Mouse (Mus musculus) midbrain, embryonic 12.5 days (tissue): ENCODE measurements around the gene Hpdl. TPM values are rescaled to one million over a fixed set of nuclear protein-coding genes. Genes with fewer than 3 reads are reported as not detected.
A peak's percentile ranks its signal among the peaks of the same experiment; 100 is the strongest.
"Not testable (repeated sequence)": the region's sequence is repeated elsewhere in the genome, so short reads cannot be mapped to it uniquely, and the experiment has no call there.

ENCODE experiments used
- ATAC-seq: fragments of 200-750 bp; cut with Nextera tagmentation; 2 replicates; pipeline ENCODE4 v1.8.0; 2017; ENCODE audit warnings: low read depth, moderate TSS enrichment, moderate library complexity; ENCODE audit not compliant: low FRiP score
- H3K27ac ChIP-seq: fragments of 300-500 bp; sonication (generic); replicated peaks from 2 replicates; pipeline ENCODE4 v1.5.1; 2016; ENCODE audit warnings: mild to moderate bottlenecking
- H3K27me3 ChIP-seq: fragments of 300-500 bp; sonication (generic); 2 replicates; pipeline ENCODE4 v1.6.1; 2016; ENCODE audit warnings: mild to moderate bottlenecking
- H3K36me3 ChIP-seq: fragments of 300-500 bp; sonication (generic); 2 replicates; pipeline ENCODE4 v1.6.1; 2016
- H3K4me1 ChIP-seq: fragments of 300-500 bp; sonication (generic); 2 replicates; pipeline ENCODE4 v1.6.1; 2016
- H3K4me2 ChIP-seq: fragments of 300-500 bp; sonication (generic); replicated peaks from 2 replicates; pipeline ENCODE4 v1.6.1; 2016; ENCODE audit warnings: mild to moderate bottlenecking, moderate library complexity
- H3K4me3 ChIP-seq: fragments of 300-500 bp; sonication (generic); 2 replicates; pipeline ENCODE4 v1.5.1; 2016; ENCODE audit warnings: mild to moderate bottlenecking
- H3K9ac ChIP-seq: fragments of 300-500 bp; sonication (generic); replicated peaks from 2 replicates; pipeline ENCODE4 v1.6.1; 2016; ENCODE audit warnings: mild to moderate bottlenecking, moderate library complexity
- H3K9me3 ChIP-seq: fragments of 300-500 bp; sonication (generic); 2 replicates; pipeline ENCODE4 v1.6.1; 2016; ENCODE audit warnings: mild to moderate bottlenecking
- WGBS: fragments of 180-500 bp; shearing (Covaris S2); methylation state at CpG from one replicate; pipeline ENCODE4 v1.1.7; 2016; 5-methylcytosine and 5-hydroxymethylcytosine counted together
- polyA plus RNA-seq: library from polyadenylated mRNA; unstranded; fragments of >200 nt; fragmentation: Nextera tagmentation; extraction: Ambion mirVana; gene quantifications from 2 replicates; pipeline ENCODE4 v1.2.1, GENCODE M21; 2016

Gene Hpdl
- 0.45 and 0.79 TPM in 2 replicates for polyA plus RNA-seq

GRCm38 (mm10) chr4:116821694-116822016, at the start of gene Hpdl:
Gene Hpdl (minus strand): TSS chr4:116821707.
- WGBS: 12% methylated on average over 9 of the region's 9 CpGs
- no peak for ATAC-seq
- peak within 1 kb of the TSS; percentile 48 for H3K4me3 ChIP-seq

GRCm38 (mm10) chr4:116869898-116870297, 48.4 kb upstream of the Hpdl start:
- Histone ChIP-seq H3K27me3 (no peaks in the 10 kb centered on the region), H3K4me1 (no peaks in the 10 kb centered on the region), H3K4me2 (no peak overlapping the region), H3K9ac (no peak overlapping the region), H3K4me3 (no peak overlapping the region), H3K36me3 (no peaks in the 10 kb centered on the region), H3K9me3 (no peaks in the 10 kb centered on the region), H3K27ac (no peak overlapping the region)
- ATAC-seq: no peak
- WGBS: 80% methylated on average over 3 of the region's 3 CpGs

More at GRCm38 (mm10) chr4:116821694-116822016, at the start of gene Hpdl:
- Histone ChIP-seq H3K27me3 (peaks cover 38% of the 10 kb centered on the region), H3K27ac (no peak within 1 kb of the TSS), H3K9me3 (no peaks in the 10 kb centered on the region), H3K4me1 (peaks cover 25% of the 10 kb centered on the region), H3K9ac (peak within 1 kb of the TSS; percentile 58), H3K36me3 (peaks cover 15% of the 10 kb centered on the region; the same call in 1 of the 2 replicates), H3K4me2 (peak within 1 kb of the TSS; percentile 87)

GRCm38 (mm10) chr4:116862023-116862422, 40.5 kb upstream of the Hpdl start:
- no peaks in the 10 kb centered on the region for H3K9me3 ChIP-seq
- H3K4me2 ChIP-seq: no peak overlapping the region
- no peak overlapping the region for H3K4me3 ChIP-seq
- no peak overlapping the region for H3K27ac ChIP-seq
- no peak overlapping the region for H3K9ac ChIP-seq
- H3K36me3 ChIP-seq: no peaks in the 10 kb centered on the region
- 79% methylated on average over 8 of the region's 8 CpGs for WGBS
- no peaks in the 10 kb centered on the region for H3K27me3 ChIP-seq
- H3K4me1 ChIP-seq: no peaks in the 10 kb centered on the region
- no peak for ATAC-seq

GRCm38 (mm10) chr4:116859711-116860110, 38.2 kb upstream of the Hpdl start:
- ATAC-seq: no peak
- Histone ChIP-seq H3K36me3 (no peaks in the 10 kb centered on the region), H3K4me2 (no peak overlapping the region), H3K27me3 (no peaks in the 10 kb centered on the region), H3K9me3 (no peaks in the 10 kb centered on the region), H3K27ac (no peak overlapping the region), H3K4me3 (no peak overlapping the region), H3K4me1 (peaks cover 2% of the 10 kb centered on the region), H3K9ac (no peak overlapping the region)
- 78% methylated on average over 5 of the region's 5 CpGs for WGBS

GRCm38 (mm10) chr4:116857203-116857602, 35.7 kb upstream of the Hpdl start:
- WGBS: 76% methylated on average over 10 of the region's 10 CpGs
- Histone ChIP-seq H3K9me3 (no peaks in the 10 kb centered on the region), H3K27me3 (no peaks in the 10 kb centered on the region), H3K9ac (no peak overlapping the region), H3K27ac (no peak overlapping the region), H3K4me2 (no peak overlapping the region), H3K4me1 (peaks cover 14% of the 10 kb centered on the region), H3K4me3 (no peak overlapping the region), H3K36me3 (no peaks in the 10 kb centered on the region)
- no peak for ATAC-seq

- 20% methylated on average over 2 of the region's 2 CpGs for WGBS
- Histone ChIP-seq H3K4me2 (peak overlapping the region; percentile 6; the same call in 1 of the 2 replicates), H3K4me3 (no peak overlapping the region), H3K4me1 (peaks cover 14% of the 10 kb centered on the region), H3K9ac (no peak overlapping the region), H3K9me3 (no peaks in the 10 kb centered on the region), H3K27me3 (no peaks in the 10 kb centered on the region), H3K27ac (no peak overlapping the region), H3K36me3 (no peaks in the 10 kb centered on the region)
- ATAC-seq: peak; percentile 54; the same call in 1 of the 2 replicates
Measured at GRCm38 (mm10) chr4:116854286-116854685, 32.8 kb upstream of the Hpdl start.

- peaks cover 14% of the 10 kb centered on the region for H3K4me1 ChIP-seq
- no peak overlapping the region for H3K4me3 ChIP-seq
- no peak overlapping the region for H3K27ac ChIP-seq
- no peaks in the 10 kb centered on the region for H3K27me3 ChIP-seq
- WGBS: 80% methylated on average over 3 of the region's 3 CpGs
- no peak overlapping the region for H3K4me2 ChIP-seq
- no peak for ATAC-seq
- no peaks in the 10 kb centered on the region for H3K36me3 ChIP-seq
- H3K9ac ChIP-seq: no peak overlapping the region
- H3K9me3 ChIP-seq: no peaks in the 10 kb centered on the region
Measured at GRCm38 (mm10) chr4:116849901-116850300, 28.4 kb upstream of the Hpdl start.

- WGBS: 94% methylated on average over 3 of the region's 3 CpGs
Measured at GRCm38 (mm10) chr4:116844324-116844723, 22.8 kb upstream of the Hpdl start.

GRCm38 (mm10) chr4:116840841-116841240, 19.3 kb upstream of the Hpdl start:
- no peaks in the 10 kb centered on the region for H3K9me3 ChIP-seq
- H3K4me1 ChIP-seq: no peaks in the 10 kb centered on the region
- peaks cover 15% of the 10 kb centered on the region for H3K27me3 ChIP-seq
- no peak for ATAC-seq
- H3K4me2 ChIP-seq: no peak overlapping the region
- H3K4me3 ChIP-seq: no peak overlapping the region
- H3K9ac ChIP-seq: no peak overlapping the region
- H3K27ac ChIP-seq: no peak overlapping the region
- H3K36me3 ChIP-seq: no peaks in the 10 kb centered on the region
- 92% methylated on average over 6 of the region's 6 CpGs for WGBS

More at GRCm38 (mm10) chr4:116844324-116844723, 22.8 kb upstream of the Hpdl start:
- Histone ChIP-seq H3K27ac (no peak overlapping the region), H3K9me3 (no peaks in the 10 kb centered on the region), H3K9ac (no peak overlapping the region), H3K36me3 (no peaks in the 10 kb centered on the region), H3K4me3 (no peak overlapping the region), H3K27me3 (peaks cover 10% of the 10 kb centered on the region), H3K4me1 (no peaks in the 10 kb centered on the region), H3K4me2 (no peak overlapping the region)
- no peak for ATAC-seq

- not testable (repeated sequence) for H3K36me3 ChIP-seq, ATAC-seq, H3K4me3 ChIP-seq, H3K4me2 ChIP-seq, H3K4me1 ChIP-seq, H3K9me3 ChIP-seq, H3K9ac ChIP-seq, H3K27ac ChIP-seq
- WGBS: 43% methylated on average over 23 of the region's 29 CpGs
- peaks cover 15% of the 10 kb centered on the region for H3K27me3 ChIP-seq
Measured at GRCm38 (mm10) chr4:116840096-116840495, 18.6 kb upstream of the Hpdl start.

GRCm38 (mm10) chr4:116838999-116839398, 17.5 kb upstream of the Hpdl start:
- Histone ChIP-seq H3K4me3 (no peak overlapping the region), H3K9me3 (no peaks in the 10 kb centered on the region), H3K4me1 (no peaks in the 10 kb centered on the region), H3K27ac (no peak overlapping the region), H3K36me3 (no peaks in the 10 kb centered on the region), H3K27me3 (peaks cover 15% of the 10 kb centered on the region), H3K4me2 (no peak overlapping the region), H3K9ac (no peak overlapping the region)
- no peak for ATAC-seq
- WGBS: 23% methylated on average over 2 of the region's 2 CpGs

GRCm38 (mm10) chr4:116830070-116830368, 8.5 kb upstream of the Hpdl start:
- H3K9ac ChIP-seq: no peak overlapping the region
- no peak overlapping the region for H3K4me3 ChIP-seq
- H3K9me3 ChIP-seq: no peaks in the 10 kb centered on the region
- H3K4me2 ChIP-seq: no peak overlapping the region
- 7% methylated on average over 6 of the region's 6 CpGs for WGBS
- ATAC-seq: peak; percentile 53; the same call in 1 of the 2 replicates
- H3K27ac ChIP-seq: peak overlapping the region; percentile 30
- no peaks in the 10 kb centered on the region for H3K36me3 ChIP-seq
- 0 out of 2 replicates have a peak, but pooled peaks cover 3% of the 10 kb centered on the region for H3K27me3 ChIP-seq
- H3K4me1 ChIP-seq: peaks cover 17% of the 10 kb centered on the region

- H3K4me1 ChIP-seq: peaks cover 19% of the 10 kb centered on the region
- peak; percentile 35; the same call in 1 of the 2 replicates for ATAC-seq
- 0 out of 2 replicates have a peak, but pooled peaks cover 3% of the 10 kb centered on the region for H3K27me3 ChIP-seq
- H3K9ac ChIP-seq: no peak overlapping the region
- H3K27ac ChIP-seq: peak overlapping the region; percentile 30
- H3K36me3 ChIP-seq: no peaks in the 10 kb centered on the region
- 33% methylated on average over 6 of the region's 6 CpGs for WGBS
- no peak overlapping the region for H3K4me3 ChIP-seq
- no peak overlapping the region for H3K4me2 ChIP-seq
- no peaks in the 10 kb centered on the region for H3K9me3 ChIP-seq
Measured at GRCm38 (mm10) chr4:116829364-116830069, 8.0 kb upstream of the Hpdl start.
